Mouse (Mus musculus) neural tube, postnatal 0 days (tissue): ENCODE data around the gene Lman1l. TPM values are rescaled to one million over a fixed set of nuclear protein-coding genes. Genes with fewer than 3 reads are reported as not detected.

Experiments
- polyA plus RNA-seq: library from polyadenylated mRNA; unstranded; fragments of >200 nt; fragmentation: Nextera tagmentation; extraction: Ambion mirVana; gene quantifications from 2 replicates; pipeline ENCODE4 v1.2.1, GENCODE M21; 2015

Gene Lman1l
- polyA plus RNA-seq = not detected in 2 replicates

GRCm38 (mm10) chr9:57620674-57621073 is at the start of gene Lman1l:
Lman1l (minus strand) TSS chr9:57620774.

GRCm38 (mm10) chr9:57653283-57653682 is 32.7 kb upstream of the Lman1l start, which contains the start of gene Csk:
Csk (minus strand) TSS chr9:57653631.

GRCm38 (mm10) chr9:57606139-57606851 is 14.3 kb downstream of the Lman1l start, which contains the start of gene Cplx3:
Cplx3 (minus strand) TSS chr9:57606281.

GRCm38 (mm10) chr9:57589224-57590126 is 31.1 kb downstream of the Lman1l start, which contains the start of gene Ulk3:
Ulk3 (plus strand) TSS chr9:57589452.

GRCm38 (mm10) chr9:57560861-57561710 is 59.5 kb downstream of the Lman1l start, which contains the start of gene Scamp2:
Scamp2 (plus strand) TSS chr9:57560943.

Other genes starting within 250 kb of the Lman1l start
- gene Ppcdc, start 180.7 kb downstream of the Lman1l start, polyA plus RNA-seq = 15.5 and 18.3 TPM in 2 replicates
- gene Scamp5, start 152.7 kb downstream of the Lman1l start, polyA plus RNA-seq = 100 and 108 TPM in 2 replicates
- 22.8 and 26.6 TPM in 2 replicates for gene Rpp25, start 116.7 kb downstream of the Lman1l start, polyA plus RNA-seq
- gene Cox5a, start 99.5 kb downstream of the Lman1l start, polyA plus RNA-seq = 1,289 and 1,490 TPM in 2 replicates
- gene Fam219b, start 83.2 kb downstream of the Lman1l start, polyA plus RNA-seq = 24.1 and 24.6 TPM in 2 replicates
- 71.2 and 77.8 TPM in 2 replicates for gene Mpi, start 68.0 kb downstream of the Lman1l start, polyA plus RNA-seq
- gene Scamp2, start 59.8 kb downstream of the Lman1l start, polyA plus RNA-seq = 47.7 and 49.0 TPM in 2 replicates
- gene Ulk3, start 31.3 kb downstream of the Lman1l start, polyA plus RNA-seq = 20.2 and 24.8 TPM in 2 replicates
- 0.59 and 0.94 TPM in 2 replicates for gene Cplx3, start 14.5 kb downstream of the Lman1l start, polyA plus RNA-seq
- gene Csk, start 32.9 kb upstream of the Lman1l start, polyA plus RNA-seq = 43.9 and 50.5 TPM in 2 replicates
- not detected in 2 replicates for gene Cyp1a2, start 62.9 kb upstream of the Lman1l start, polyA plus RNA-seq
- 0.14 and 0.21 TPM in 2 replicates for gene Cyp1a1, start 67.2 kb upstream of the Lman1l start, polyA plus RNA-seq
- 20.3 and 23.6 TPM in 2 replicates for gene Edc3, start 87.8 kb upstream of the Lman1l start, polyA plus RNA-seq
- gene Clk3, start 145.1 kb upstream of the Lman1l start, polyA plus RNA-seq = 47.6 and 52.7 TPM in 2 replicates
- 4.0 and 4.1 TPM in 2 replicates for gene Arid3b, start 216.0 kb upstream of the Lman1l start, polyA plus RNA-seq